Mouse (Mus musculus): Measurements from ENCODE around the gene Frmd5. TPM values are rescaled to one million over a fixed set of nuclear protein-coding genes. Genes with fewer than 3 reads are reported as not detected.

The Frmd5 gene
- total and polyA plus RNA-seq, 2 experiments from 2014 or later: 125 to 231 TPM

DNA sequence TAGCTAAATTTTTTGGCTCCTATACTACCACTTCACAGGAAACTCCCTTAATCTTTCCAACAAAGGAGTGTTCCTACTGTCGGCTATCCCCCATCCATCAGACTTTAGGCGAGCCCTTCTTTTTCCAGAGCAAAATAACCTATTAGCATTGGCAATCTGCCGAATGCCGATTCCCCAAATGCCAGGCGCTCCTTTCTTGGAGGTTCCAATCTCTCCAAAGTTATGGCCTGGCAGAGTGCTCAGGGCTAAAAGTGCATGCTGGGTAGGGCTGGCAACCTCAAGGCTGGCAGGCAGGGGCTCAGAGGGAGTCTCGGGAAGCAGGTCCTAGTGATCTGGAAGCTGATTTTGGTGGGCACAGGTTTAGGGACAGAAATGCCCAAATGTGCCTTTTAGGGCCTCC lies 10.9 kb downstream of the Frmd5 start:
- no peak for DNase-seq (ENCODE audit: low spot score)
- no peaks in the 10 kb centered on the region for H3K27me3 ChIP-seq (ENCODE audit: control insufficient read depth, insufficient read depth, low read length)
- 82% methylated on average over 6 of the region's 6 CpGs for WGBS

DNA sequence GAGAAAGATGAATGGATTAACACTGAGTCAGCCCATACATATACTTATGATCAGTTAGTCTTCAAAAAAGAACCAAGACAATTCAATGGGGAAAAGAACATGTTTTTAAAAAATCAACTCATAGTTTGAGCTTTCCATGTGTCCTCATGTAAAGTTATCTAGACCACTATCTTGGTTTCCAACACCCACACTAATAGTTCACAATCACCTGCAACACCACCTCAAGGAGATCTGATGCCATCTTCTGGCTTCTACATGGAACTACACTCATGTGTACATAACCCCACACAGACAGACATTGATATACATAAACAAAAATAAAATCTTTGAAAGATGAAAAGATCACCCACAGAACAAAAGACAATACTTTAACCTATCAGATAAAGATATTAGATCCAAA lies 17.1 kb downstream of the Frmd5 start:
- no peaks in the 10 kb centered on the region for H3K9me3 ChIP-seq (replicated peaks; ENCODE audit: control insufficient read depth, low read length)
- H3K4me2 ChIP-seq (ENCODE audit: low read depth, low read length): no peak overlapping the region
- no peaks in the 10 kb centered on the region for H3K4me1 ChIP-seq (ENCODE audit: control insufficient read depth, insufficient read depth)
- H3K27me3 ChIP-seq (ENCODE audit: control insufficient read depth, insufficient read depth, low read length): no peaks in the 10 kb centered on the region
- no peak overlapping the region for H3K27ac ChIP-seq (ENCODE audit: low read depth)
- H3K4me3 ChIP-seq (ENCODE audit: low read depth, low read length): no peak overlapping the region
- ATAC-seq (ENCODE audit: insufficient read depth, low read depth) (no peak), DNase-seq (ENCODE audit: low spot score) (no peak)
- no peaks in the 10 kb centered on the region for H3K36me3 ChIP-seq (replicated peaks; ENCODE audit: control insufficient read depth, insufficient read depth, low read length)
- no peak overlapping the region for H3K9ac ChIP-seq (replicated peaks; ENCODE audit: low read depth, low read length)
- TF ChIP-seq EP300 (IDR thresholded peaks at IDR 0.05; ENCODE audit: low read depth): no peak
- TF ChIP-seq CTCF (IDR thresholded peaks at IDR 0.05; ENCODE audit: low read depth): no peak

More for the DNA sequence above, 10.9 kb downstream of the Frmd5 start:
- Histone ChIP-seq H3K27ac (ENCODE audit: low read depth) (no peak overlapping the region), H3K9me3 (replicated peaks; ENCODE audit: control insufficient read depth, low read length) (no peaks in the 10 kb centered on the region; the same call in 1 of the 2 replicates), H3K4me2 (ENCODE audit: low read depth, low read length) (no peak overlapping the region), H3K9ac (replicated peaks; ENCODE audit: low read depth, low read length) (no peak overlapping the region), H3K4me3 (ENCODE audit: low read depth, low read length) (no peak overlapping the region), H3K36me3 (replicated peaks; ENCODE audit: control insufficient read depth, insufficient read depth, low read length) (no peaks in the 10 kb centered on the region), H3K4me1 (ENCODE audit: control insufficient read depth, insufficient read depth) (no peaks in the 10 kb centered on the region)
- no peak for ATAC-seq (ENCODE audit: insufficient read depth, low read depth)
- no peak for TF ChIP-seq CTCF (IDR thresholded peaks at IDR 0.05; ENCODE audit: low read depth)
- TF ChIP-seq EP300 (IDR thresholded peaks at IDR 0.05; ENCODE audit: low read depth): no peak

DNA sequence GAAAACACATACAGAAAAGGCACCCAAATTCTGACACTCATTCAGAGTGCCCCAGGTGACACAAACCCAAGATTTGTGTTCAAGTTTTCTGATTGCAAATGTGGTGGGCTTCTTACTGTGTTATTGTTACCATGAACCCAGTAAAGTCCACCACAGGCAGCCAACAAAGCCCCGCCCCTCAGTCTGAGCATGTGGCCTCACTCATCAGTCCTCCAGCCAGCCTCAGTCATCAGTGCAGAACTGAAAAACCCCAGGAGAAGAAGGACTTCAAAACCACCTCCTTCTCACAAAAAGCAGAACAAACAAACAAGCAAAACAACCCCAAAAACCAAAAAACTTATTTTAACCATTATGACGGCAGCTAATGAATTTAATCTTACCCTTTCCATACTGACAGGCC lies 18.5 kb downstream of the Frmd5 start:
- no peak for TF ChIP-seq EP300 (IDR thresholded peaks at IDR 0.05; ENCODE audit: low read depth)
- TF ChIP-seq CTCF (IDR thresholded peaks at IDR 0.05; ENCODE audit: low read depth): no peak
- Histone ChIP-seq H3K36me3 (replicated peaks; ENCODE audit: control insufficient read depth, insufficient read depth, low read length) (no peaks in the 10 kb centered on the region), H3K9ac (replicated peaks; ENCODE audit: low read depth, low read length) (no peak overlapping the region), H3K27ac (ENCODE audit: low read depth) (no peak overlapping the region), H3K4me3 (ENCODE audit: low read depth, low read length) (no peak overlapping the region), H3K4me2 (ENCODE audit: low read depth, low read length) (no peak overlapping the region), H3K9me3 (replicated peaks; ENCODE audit: control insufficient read depth, low read length) (no peaks in the 10 kb centered on the region), H3K27me3 (ENCODE audit: control insufficient read depth, insufficient read depth, low read length) (no peaks in the 10 kb centered on the region), H3K4me1 (ENCODE audit: control insufficient read depth, insufficient read depth) (no peaks in the 10 kb centered on the region)
- 80% methylated on average over 2 of the region's 2 CpGs for WGBS
- DNase-seq (ENCODE audit: low spot score) (no peak), ATAC-seq (ENCODE audit: insufficient read depth, low read depth) (no peak)

GRCm38 (mm10) chr2:121787767-121788166 lies 19.1 kb downstream of the Frmd5 start:
- TF ChIP-seq CTCF (IDR thresholded peaks at IDR 0.05; ENCODE audit: low read depth): no peak
- TF ChIP-seq EP300 (IDR thresholded peaks at IDR 0.05; ENCODE audit: low read depth): no peak
- Histone ChIP-seq H3K4me1 (ENCODE audit: control insufficient read depth, insufficient read depth) (no peaks in the 10 kb centered on the region), H3K27me3 (ENCODE audit: control insufficient read depth, insufficient read depth, low read length) (no peaks in the 10 kb centered on the region), H3K4me3 (ENCODE audit: low read depth, low read length) (0 out of 2 replicates have a peak overlapping the region, but pooled peaks have one; percentile 17), H3K4me2 (ENCODE audit: low read depth, low read length) (peak overlapping the region; percentile 43), H3K9ac (replicated peaks; ENCODE audit: low read depth, low read length) (no peak overlapping the region), H3K9me3 (replicated peaks; ENCODE audit: control insufficient read depth, low read length) (no peaks in the 10 kb centered on the region), H3K27ac (ENCODE audit: low read depth) (no peak overlapping the region), H3K36me3 (replicated peaks; ENCODE audit: control insufficient read depth, insufficient read depth, low read length) (no peaks in the 10 kb centered on the region)
- ATAC-seq (ENCODE audit: insufficient read depth, low read depth) (peak; percentile 60), DNase-seq (ENCODE audit: low spot score) (peak; percentile 36)
- WGBS: 28% methylated on average over 13 of the region's 13 CpGs

GRCm38 (mm10) chr2:121787271-121787670 lies 19.6 kb downstream of the Frmd5 start:
- Histone ChIP-seq H3K27ac (ENCODE audit: low read depth) (no peak overlapping the region), H3K9me3 (replicated peaks; ENCODE audit: control insufficient read depth, low read length) (no peaks in the 10 kb centered on the region), H3K9ac (replicated peaks; ENCODE audit: low read depth, low read length) (no peak overlapping the region), H3K36me3 (replicated peaks; ENCODE audit: control insufficient read depth, insufficient read depth, low read length) (no peaks in the 10 kb centered on the region), H3K4me1 (ENCODE audit: control insufficient read depth, insufficient read depth) (no peaks in the 10 kb centered on the region), H3K4me3 (ENCODE audit: low read depth, low read length) (no peak overlapping the region), H3K27me3 (ENCODE audit: control insufficient read depth, insufficient read depth, low read length) (no peaks in the 10 kb centered on the region), H3K4me2 (ENCODE audit: low read depth, low read length) (peak overlapping the region; percentile 43; the same call in 1 of the 2 replicates)
- DNase-seq (ENCODE audit: low spot score) (no peak), ATAC-seq (ENCODE audit: insufficient read depth, low read depth) (no peak)
- 32% methylated on average over 7 of the region's 7 CpGs for WGBS
- no peak for TF ChIP-seq EP300 (IDR thresholded peaks at IDR 0.05; ENCODE audit: low read depth)
- TF ChIP-seq CTCF (IDR thresholded peaks at IDR 0.05; ENCODE audit: low read depth): no peak

DNA sequence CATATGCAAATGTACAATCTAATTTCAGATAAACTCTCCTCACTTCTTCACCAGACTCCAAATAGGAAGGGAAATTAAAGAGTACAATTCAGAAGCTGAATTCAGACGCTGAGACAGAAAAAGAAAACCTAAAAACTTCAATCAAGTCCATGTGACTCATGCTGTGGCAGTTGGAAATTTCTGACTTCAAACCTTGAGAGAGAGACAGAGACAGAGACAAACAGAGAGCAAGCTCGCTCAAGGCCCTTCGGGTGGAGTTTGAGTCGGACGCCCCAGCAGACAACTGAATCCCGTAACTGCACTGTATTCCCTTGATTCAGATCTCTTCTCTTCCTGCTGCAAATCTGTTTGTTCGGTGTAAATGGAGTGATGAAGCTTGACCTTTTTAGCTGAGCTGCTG lies 30.7 kb downstream of the Frmd5 start:
- 83% methylated on average over 7 of the region's 7 CpGs for WGBS
- H3K4me1 ChIP-seq (ENCODE audit: control insufficient read depth, insufficient read depth): no peaks in the 10 kb centered on the region
- no peak overlapping the region for H3K4me3 ChIP-seq (ENCODE audit: low read depth, low read length)
- ATAC-seq (ENCODE audit: insufficient read depth, low read depth): no peak
- no peak overlapping the region for H3K27ac ChIP-seq (ENCODE audit: low read depth)
- no peak overlapping the region for H3K4me2 ChIP-seq (ENCODE audit: low read depth, low read length)
- DNase-seq (ENCODE audit: low spot score): no peak
- no peaks in the 10 kb centered on the region for H3K9me3 ChIP-seq (replicated peaks; ENCODE audit: control insufficient read depth, low read length)
- H3K9ac ChIP-seq (replicated peaks; ENCODE audit: low read depth, low read length): no peak overlapping the region
- no peaks in the 10 kb centered on the region for H3K36me3 ChIP-seq (replicated peaks; ENCODE audit: control insufficient read depth, insufficient read depth, low read length)
- no peaks in the 10 kb centered on the region for H3K27me3 ChIP-seq (ENCODE audit: control insufficient read depth, insufficient read depth, low read length)
- no peak for TF ChIP-seq EP300 (IDR thresholded peaks at IDR 0.05; ENCODE audit: low read depth)
- TF ChIP-seq CTCF (IDR thresholded peaks at IDR 0.05; ENCODE audit: low read depth): no peak
